Mouse (Mus musculus): ENCODE measurements around the gene Adgre4. TPM values are rescaled to one million over a fixed set of nuclear protein-coding genes. Genes with fewer than 3 reads are reported as not detected.

Adgre4 gene
- polyA plus RNA-seq (2016; fragmentation: Nextera tagmentation; extraction: Ambion mirVana): 0.10 TPM in 2 replicates

DNA sequence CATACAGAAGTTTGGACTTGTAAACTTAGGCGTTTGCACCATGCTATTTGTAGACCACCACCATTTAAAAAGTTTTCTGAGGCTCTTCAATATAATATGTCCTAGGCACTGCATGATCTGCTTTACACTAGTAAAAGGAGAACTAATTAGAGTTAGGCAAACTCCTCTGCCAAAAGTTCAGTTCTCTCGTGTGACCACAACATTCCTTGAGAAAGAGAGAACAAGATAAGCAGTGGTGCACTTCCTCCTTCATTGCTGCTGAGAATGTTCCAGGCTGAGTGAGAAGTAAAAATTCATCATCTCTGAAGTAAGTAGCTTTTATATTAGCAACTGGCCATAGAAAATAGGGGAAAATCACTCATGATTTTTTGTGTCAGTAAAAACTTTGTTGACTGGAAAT, at the start of gene Adgre4:
Gene Adgre4 (plus strand): TSS at position 199 of the 400 bp plus-strand sequence.
- Histone ChIP-seq H3K4me2 (replicated peaks) (no peak within 1 kb of the TSS), H3K4me1 (no peaks in the 10 kb centered on the region), H3K27ac (replicated peaks) (no peak within 1 kb of the TSS), H3K9ac (replicated peaks) (no peak within 1 kb of the TSS), H3K9me3 (no peaks in the 10 kb centered on the region), H3K4me3 (no peak within 1 kb of the TSS), H3K27me3 (no peaks in the 10 kb centered on the region), H3K36me3 (no peaks in the 10 kb centered on the region)
- 77% methylated on average over 2 of the region's 2 CpGs for WGBS
- no peak for ATAC-seq (ENCODE audit: low FRiP score, low read depth)

DNA sequence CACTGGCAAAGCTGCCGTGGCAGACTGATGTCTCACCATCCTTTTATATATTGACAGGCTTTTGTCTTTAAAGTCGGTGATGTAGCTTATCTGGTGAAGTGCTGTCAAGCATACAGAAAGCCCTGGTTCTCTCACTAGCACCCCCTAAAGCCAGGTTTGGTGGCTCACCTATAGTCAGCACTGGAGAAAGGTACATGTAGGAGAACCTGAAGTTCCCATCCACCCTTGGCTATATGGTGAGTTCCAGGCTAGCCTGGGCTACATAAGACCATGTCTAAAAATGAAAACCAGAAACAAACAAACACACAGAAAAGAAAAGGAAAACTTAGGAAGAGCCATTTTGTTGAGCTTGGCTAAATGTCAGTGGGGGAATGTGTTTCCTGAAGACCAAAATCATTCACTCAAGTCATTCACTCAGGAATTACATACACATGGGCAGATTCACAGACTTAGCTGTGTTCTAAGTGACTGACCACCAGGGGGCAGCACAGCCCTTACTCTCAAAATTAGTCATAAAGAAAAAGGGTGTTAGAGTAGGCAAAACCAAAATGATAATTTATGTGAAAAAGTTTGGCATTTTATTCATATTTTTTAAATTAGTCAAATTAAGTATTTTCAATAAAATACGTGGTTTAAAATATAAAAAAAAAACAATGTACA, 47.5 kb upstream of the Adgre4 start:
- peak; percentile 77 for ATAC-seq (ENCODE audit: low FRiP score, low read depth)
- Histone ChIP-seq H3K4me3 (no peak overlapping the region), H3K9me3 (no peaks in the 10 kb centered on the region), H3K27me3 (no peaks in the 10 kb centered on the region), H3K36me3 (peaks cover 25% of the 10 kb centered on the region), H3K4me2 (replicated peaks) (no peak overlapping the region), H3K9ac (replicated peaks) (no peak overlapping the region), H3K27ac (replicated peaks) (no peak overlapping the region), H3K4me1 (no peaks in the 10 kb centered on the region)
- whole genome bisulfite sequencing: 67% methylated on average over 3 of the region's 3 CpGs

DNA sequence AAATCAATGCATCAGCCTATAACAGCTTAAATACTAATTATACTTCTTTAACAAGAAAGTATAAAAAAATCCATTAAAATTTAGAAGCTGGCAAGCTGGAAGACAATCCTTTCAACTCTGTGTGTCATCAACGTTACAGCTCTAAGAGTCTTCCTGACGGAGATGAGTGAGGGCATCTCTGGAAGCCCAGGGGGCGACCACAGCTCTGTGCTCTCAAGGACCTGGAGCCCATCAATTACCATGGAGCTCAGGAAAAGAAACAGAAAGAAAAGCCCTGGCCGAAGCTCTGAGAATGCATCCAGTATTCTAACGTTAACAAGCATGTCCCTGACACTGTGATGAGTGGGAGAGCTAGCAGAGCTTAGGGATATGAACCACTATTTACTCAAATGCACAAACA, 46.9 kb upstream of the Adgre4 start:
- Histone ChIP-seq H3K9me3 (no peaks in the 10 kb centered on the region), H3K27ac (replicated peaks) (no peak overlapping the region), H3K4me2 (replicated peaks) (no peak overlapping the region), H3K27me3 (no peaks in the 10 kb centered on the region), H3K36me3 (peaks cover 20% of the 10 kb centered on the region), H3K4me3 (no peak overlapping the region), H3K9ac (replicated peaks) (no peak overlapping the region), H3K4me1 (no peaks in the 10 kb centered on the region)
- 78% methylated on average over 5 of the region's 5 CpGs for WGBS
- ATAC-seq (ENCODE audit: low FRiP score, low read depth): no peak

DNA sequence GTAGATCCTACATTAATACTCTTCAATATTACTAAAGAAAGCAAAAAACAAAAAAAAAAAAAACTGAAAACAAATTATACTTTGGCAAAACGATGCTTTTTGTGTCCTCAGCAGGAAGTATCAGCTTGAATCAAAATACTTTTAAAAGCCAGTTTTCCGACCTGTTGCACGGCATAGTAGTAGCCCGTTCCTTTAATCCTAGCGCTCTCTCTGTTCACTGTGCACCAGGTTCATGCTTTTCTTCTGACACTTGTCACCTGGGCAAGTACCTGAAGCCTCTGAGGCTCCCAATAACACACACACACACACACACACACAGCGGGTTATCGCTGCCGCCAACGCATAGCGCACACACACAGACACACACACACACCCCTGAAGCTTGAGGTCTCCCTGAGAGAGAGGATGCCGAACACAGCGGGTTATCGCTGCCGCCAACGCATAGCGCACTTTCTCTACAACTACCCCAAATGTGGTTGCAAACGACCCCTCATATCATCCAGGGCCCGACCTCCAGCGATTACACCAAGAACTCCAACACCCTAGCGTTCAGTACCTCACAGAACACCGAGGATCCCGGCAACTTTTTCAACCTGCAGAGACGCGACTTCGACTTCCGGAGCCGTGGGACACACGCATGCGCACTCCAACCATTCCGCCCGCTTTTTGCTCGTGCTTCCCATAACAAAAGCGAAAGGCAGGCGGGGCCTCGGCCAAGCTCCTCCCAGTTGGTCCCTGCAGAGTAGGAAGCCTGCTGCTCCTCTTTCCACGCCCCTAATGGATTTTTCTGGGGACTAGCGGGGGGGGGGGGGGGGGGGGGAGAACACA, 37.6 kb upstream of the Adgre4 start, which contains the start of gene Pot1b:
Gene Pot1b (minus strand): TSS at position 645 of the 828 bp plus-strand sequence.
- H3K9me3 ChIP-seq: no peaks in the 10 kb centered on the region
- H3K4me3 ChIP-seq: peak within 1 kb of the TSS; percentile 78
- under 1% methylated on average over 37 of the region's 37 CpGs for WGBS
- peak; percentile 98 for ATAC-seq (ENCODE audit: low FRiP score, low read depth)
- H3K9ac ChIP-seq (replicated peaks): peak within 1 kb of the TSS; percentile 71
- no peaks in the 10 kb centered on the region for H3K27me3 ChIP-seq
- peak within 1 kb of the TSS; percentile 58 for H3K27ac ChIP-seq (replicated peaks)
- H3K4me1 ChIP-seq: no peaks in the 10 kb centered on the region
- H3K4me2 ChIP-seq (replicated peaks): peak within 1 kb of the TSS; percentile 82
- peaks cover 8% of the 10 kb centered on the region; the same call in 1 of the 2 replicates for H3K36me3 ChIP-seq

DNA sequence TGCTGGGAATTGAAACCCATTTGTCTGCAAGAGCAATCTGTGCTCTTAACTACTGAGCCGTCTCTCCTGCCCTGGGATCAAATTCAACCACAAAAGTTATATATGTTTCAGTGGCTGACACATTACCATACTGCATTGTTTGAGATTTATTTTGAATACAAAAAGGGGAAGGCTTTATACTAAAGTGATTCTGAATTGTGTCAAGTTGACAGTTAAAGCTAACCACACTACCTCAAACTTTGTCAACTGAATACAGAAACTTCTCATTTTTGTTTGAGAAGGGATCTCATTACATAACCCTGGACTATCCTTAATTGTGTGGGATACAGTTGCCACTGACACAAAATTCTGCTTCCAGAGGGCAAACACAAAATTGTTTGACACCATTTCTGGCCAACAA, 28.5 kb upstream of the Adgre4 start:
- no peaks in the 10 kb centered on the region for H3K36me3 ChIP-seq
- H3K27ac ChIP-seq (replicated peaks): no peak overlapping the region
- WGBS: 92% methylated on average over 1 of the region's 1 CpGs
- no peak overlapping the region for H3K4me3 ChIP-seq
- no peaks in the 10 kb centered on the region for H3K9me3 ChIP-seq
- no peak overlapping the region for H3K4me2 ChIP-seq (replicated peaks)
- H3K9ac ChIP-seq (replicated peaks): no peak overlapping the region
- ATAC-seq (ENCODE audit: low FRiP score, low read depth): no peak
- no peaks in the 10 kb centered on the region for H3K27me3 ChIP-seq
- no peaks in the 10 kb centered on the region for H3K4me1 ChIP-seq

DNA sequence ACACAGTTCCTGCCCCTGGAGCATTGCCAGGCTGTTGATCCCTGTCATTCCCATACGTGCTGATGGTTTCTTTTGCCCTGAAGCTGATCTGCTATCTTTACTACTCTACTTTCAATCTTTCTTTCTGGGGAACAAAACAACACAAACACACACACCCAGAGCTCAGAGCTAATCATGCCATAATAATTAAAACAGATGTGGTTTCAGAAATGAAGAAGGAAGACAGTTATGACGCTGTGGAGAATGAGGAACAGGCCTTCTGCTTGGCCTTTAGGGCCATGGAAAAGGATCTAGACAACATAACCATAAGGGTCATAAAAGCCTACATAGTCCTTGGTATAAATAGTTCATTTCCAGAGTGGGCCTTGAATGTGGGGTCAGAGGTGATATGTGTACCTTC, 27.5 kb upstream of the Adgre4 start:
- 85% methylated on average over 2 of the region's 2 CpGs for WGBS
- H3K27me3 ChIP-seq: no peaks in the 10 kb centered on the region
- no peak overlapping the region for H3K4me3 ChIP-seq
- no peak for ATAC-seq (ENCODE audit: low FRiP score, low read depth)
- H3K9ac ChIP-seq (replicated peaks): no peak overlapping the region
- no peaks in the 10 kb centered on the region for H3K4me1 ChIP-seq
- H3K9me3 ChIP-seq: no peaks in the 10 kb centered on the region
- H3K27ac ChIP-seq (replicated peaks): no peak overlapping the region
- no peak overlapping the region for H3K4me2 ChIP-seq (replicated peaks)
- no peaks in the 10 kb centered on the region for H3K36me3 ChIP-seq

DNA sequence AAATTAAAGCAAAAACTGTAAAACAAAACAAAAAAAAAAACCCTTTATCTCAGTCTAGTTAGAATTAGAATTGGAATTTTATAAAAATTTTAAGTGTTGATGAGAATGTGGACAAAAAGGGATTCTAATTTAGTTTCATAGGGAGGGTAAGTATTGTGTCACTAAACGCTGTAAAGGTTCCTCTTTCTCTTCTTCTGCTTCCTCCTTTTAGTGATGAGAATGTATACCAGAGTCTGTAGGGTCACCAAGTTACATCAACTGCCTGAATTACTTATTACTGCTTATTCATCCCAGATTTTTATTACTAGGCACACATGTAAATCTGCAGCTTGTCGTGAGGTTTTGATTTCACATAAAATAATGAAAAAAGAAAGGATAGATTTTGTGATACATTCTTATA, 23.6 kb upstream of the Adgre4 start:
- no peak for ATAC-seq (ENCODE audit: low FRiP score, low read depth)
- H3K9me3 ChIP-seq: no peaks in the 10 kb centered on the region
- no peak overlapping the region for H3K4me2 ChIP-seq (replicated peaks)
- 73% methylated on average over 2 of the region's 2 CpGs for WGBS
- no peak overlapping the region for H3K27ac ChIP-seq (replicated peaks)
- no peaks in the 10 kb centered on the region for H3K27me3 ChIP-seq
- no peaks in the 10 kb centered on the region for H3K4me1 ChIP-seq
- H3K36me3 ChIP-seq: no peaks in the 10 kb centered on the region
- no peak overlapping the region for H3K9ac ChIP-seq (replicated peaks)
- no peak overlapping the region for H3K4me3 ChIP-seq

DNA sequence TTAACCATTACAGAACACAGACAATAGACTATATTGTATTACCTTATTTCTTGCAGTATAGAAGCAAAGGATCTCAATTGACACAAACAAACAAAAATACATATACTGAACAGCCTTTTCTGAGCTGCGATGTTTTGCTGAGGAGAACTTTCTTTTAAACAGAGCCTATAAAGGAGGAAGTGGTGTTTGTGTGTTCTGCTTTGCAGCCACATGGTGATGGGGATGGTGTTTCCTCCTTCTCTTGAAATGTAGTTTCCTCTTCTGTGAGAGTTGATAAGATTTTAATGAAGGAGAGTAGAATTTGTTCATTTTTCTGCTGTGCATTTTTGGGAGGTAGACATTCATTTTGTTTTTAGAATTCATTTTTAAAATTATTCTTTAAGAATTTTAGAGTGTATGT, 13.1 kb upstream of the Adgre4 start:
- Histone ChIP-seq H3K27me3 (no peaks in the 10 kb centered on the region), H3K4me1 (no peaks in the 10 kb centered on the region), H3K36me3 (no peaks in the 10 kb centered on the region), H3K9ac (replicated peaks) (no peak overlapping the region), H3K4me2 (replicated peaks) (no peak overlapping the region), H3K4me3 (no peak overlapping the region), H3K9me3 (no peaks in the 10 kb centered on the region), H3K27ac (replicated peaks) (no peak overlapping the region)
- ATAC-seq (ENCODE audit: low FRiP score, low read depth): no peak
- WGBS: 89% methylated on average over 1 of the region's 1 CpGs

DNA sequence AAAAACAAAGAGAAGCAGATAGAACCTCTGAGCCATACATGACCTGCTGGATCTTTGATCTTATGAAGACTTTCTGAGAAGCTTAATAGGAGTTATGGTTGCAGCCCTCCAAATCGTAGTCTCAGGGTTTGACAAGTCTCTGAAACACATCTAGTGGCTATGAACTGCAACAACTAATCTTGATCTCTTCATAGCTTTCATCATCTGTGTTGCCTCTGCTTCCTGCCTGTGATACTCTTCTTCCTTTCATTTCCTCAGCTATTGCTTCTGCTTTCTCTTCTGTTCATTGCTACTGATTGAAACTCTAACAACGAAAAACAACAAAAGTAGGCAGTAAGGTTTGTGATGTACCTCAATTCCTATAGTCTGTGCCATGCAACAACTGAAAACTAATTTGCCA, 1.4 kb downstream of the Adgre4 start:
- no peaks in the 10 kb centered on the region for H3K27me3 ChIP-seq
- H3K4me3 ChIP-seq: no peak overlapping the region
- ATAC-seq (ENCODE audit: low FRiP score, low read depth): no peak
- H3K9ac ChIP-seq (replicated peaks): no peak overlapping the region
- no peaks in the 10 kb centered on the region for H3K36me3 ChIP-seq
- no peaks in the 10 kb centered on the region for H3K9me3 ChIP-seq
- WGBS: 83% methylated on average over 2 of the region's 2 CpGs
- H3K4me1 ChIP-seq: no peaks in the 10 kb centered on the region
- H3K4me2 ChIP-seq (replicated peaks): no peak overlapping the region
- no peak overlapping the region for H3K27ac ChIP-seq (replicated peaks)

DNA sequence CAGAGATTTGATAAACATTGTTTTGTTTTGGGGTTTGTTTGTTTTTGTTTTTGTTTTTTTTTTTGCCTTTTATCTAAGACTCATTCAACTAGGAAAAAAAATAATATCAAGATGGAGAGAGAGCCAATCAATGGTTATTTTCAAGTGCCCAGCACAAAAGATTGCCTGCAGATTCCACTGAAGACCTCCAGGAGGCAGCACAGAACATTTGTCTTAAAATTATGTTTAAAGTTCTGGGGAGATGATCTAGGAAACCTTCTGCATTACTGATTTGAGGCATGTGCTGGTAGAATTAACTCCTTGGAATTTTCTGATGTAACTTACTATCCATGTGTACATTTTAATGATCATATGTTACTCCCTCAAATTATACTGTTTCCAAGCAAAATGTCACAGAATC, 63.9 kb downstream of the Adgre4 start:
- no peaks in the 10 kb centered on the region for H3K9me3 ChIP-seq
- H3K4me1 ChIP-seq: no peaks in the 10 kb centered on the region
- H3K4me2 ChIP-seq (replicated peaks): no peak overlapping the region
- H3K9ac ChIP-seq (replicated peaks): no peak overlapping the region
- no peak for ATAC-seq (ENCODE audit: low FRiP score, low read depth)
- no peaks in the 10 kb centered on the region for H3K27me3 ChIP-seq
- no peak overlapping the region for H3K27ac ChIP-seq (replicated peaks)
- no peak overlapping the region for H3K4me3 ChIP-seq
- H3K36me3 ChIP-seq: no peaks in the 10 kb centered on the region

DNA sequence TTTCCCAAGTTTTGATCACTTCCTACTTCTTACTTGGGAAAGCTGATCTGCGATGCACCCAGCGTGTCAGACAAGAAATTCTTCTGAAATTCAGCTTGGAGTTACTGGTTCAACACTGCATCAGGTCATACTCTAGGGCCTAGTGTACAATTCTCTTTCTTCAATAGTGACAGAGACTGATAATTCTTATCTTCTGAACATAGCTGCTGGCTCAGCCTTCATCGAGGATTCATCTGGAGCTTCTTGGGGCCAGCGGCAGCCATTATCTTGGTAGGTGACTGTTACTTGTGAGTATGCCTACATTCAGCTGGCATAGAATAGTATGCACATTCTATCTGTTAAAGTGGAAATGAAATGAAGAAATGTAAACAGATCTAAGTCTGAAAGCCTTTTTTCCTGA, 67.1 kb downstream of the Adgre4 start:
- no peak overlapping the region for H3K4me3 ChIP-seq
- 95% methylated on average over 4 of the region's 4 CpGs for WGBS
- no peak for ATAC-seq (ENCODE audit: low FRiP score, low read depth)
- H3K4me1 ChIP-seq: no peaks in the 10 kb centered on the region
- H3K4me2 ChIP-seq (replicated peaks): no peak overlapping the region
- no peak overlapping the region for H3K9ac ChIP-seq (replicated peaks)
- H3K27ac ChIP-seq (replicated peaks): no peak overlapping the region
- no peaks in the 10 kb centered on the region for H3K27me3 ChIP-seq
- no peaks in the 10 kb centered on the region for H3K36me3 ChIP-seq
- no peaks in the 10 kb centered on the region for H3K9me3 ChIP-seq

DNA sequence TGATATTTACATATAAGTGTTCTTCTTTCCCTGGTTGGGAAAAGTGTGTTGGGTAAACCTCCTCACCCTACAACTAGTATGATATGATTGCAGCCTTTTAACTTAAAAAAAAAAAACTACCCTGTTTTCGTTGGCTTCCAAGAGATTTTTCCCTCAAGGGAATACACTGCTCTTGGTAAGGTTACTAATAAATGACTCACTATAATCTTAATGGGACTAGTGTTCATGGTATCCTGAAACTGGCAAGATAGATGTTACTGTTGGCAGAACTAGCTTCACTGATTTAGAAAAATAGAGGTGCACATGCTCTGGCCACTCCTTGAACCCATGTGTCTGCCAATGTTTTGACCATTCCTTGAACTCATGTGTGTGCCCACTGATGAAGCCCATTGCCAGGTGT, 71.8 kb downstream of the Adgre4 start:
- Histone ChIP-seq H3K9me3 (no peaks in the 10 kb centered on the region), H3K4me2 (replicated peaks) (no peak overlapping the region), H3K4me1 (no peaks in the 10 kb centered on the region), H3K36me3 (no peaks in the 10 kb centered on the region), H3K4me3 (no peak overlapping the region), H3K27me3 (no peaks in the 10 kb centered on the region), H3K27ac (replicated peaks) (no peak overlapping the region), H3K9ac (replicated peaks) (no peak overlapping the region)
- 72% methylated on average over 1 of the region's 1 CpGs for WGBS
- no peak for ATAC-seq (ENCODE audit: low FRiP score, low read depth)
